Mouse (Mus musculus) small intestine, adult 2 months (tissue): ENCODE measurements around the gene Tgif2. TPM values are rescaled to one million over a fixed set of nuclear protein-coding genes. Genes with fewer than 3 reads are reported as not detected.
A peak's percentile ranks its signal among the peaks of the same experiment; 100 is the strongest.
"Not testable (repeated sequence)": the region's sequence is repeated elsewhere in the genome, so short reads cannot be mapped to it uniquely, and the experiment has no call there.

Source experiments
- H3K27ac ChIP-seq: fragments of 200-500 bp; 2 replicates; pipeline ENCODE4 v1.5.1; 2012; ENCODE audit warnings: low read depth, low read length, control low read depth, inconsistent platforms; ENCODE audit not compliant: insufficient read depth
- H3K27me3 ChIP-seq: fragments of 200-500 bp; 2 replicates; pipeline ENCODE4 v1.6.1; 2012; ENCODE audit warnings: mild to moderate bottlenecking, moderate library complexity, low read length, inconsistent platforms; ENCODE audit not compliant: control insufficient read depth, insufficient read depth
- H3K36me3 ChIP-seq: fragments of 200-500 bp; 2 replicates; pipeline ENCODE4 v1.6.1; 2012; ENCODE audit warnings: mild to moderate bottlenecking, low read length, control low read depth, inconsistent platforms; ENCODE audit not compliant: control insufficient read depth, insufficient read depth
- H3K4me1 ChIP-seq: fragments of 200-500 bp; 2 replicates; pipeline ENCODE4 v1.6.1; 2012; ENCODE audit warnings: low read length, inconsistent platforms, mixed read lengths; ENCODE audit not compliant: control insufficient read depth, insufficient read depth, insufficient read length
- H3K4me3 ChIP-seq: fragments of 200-500 bp; 2 replicates; pipeline ENCODE4 v1.5.1; 2012; ENCODE audit warnings: low read depth, mild to moderate bottlenecking, control low read depth, inconsistent platforms, low read length, moderate library complexity
- CTCF ChIP-seq: fragments of 200-500 bp; IDR thresholded peaks from 2 replicates; pipeline ENCODE4 v1.5.1; 2012; ENCODE audit warnings: low read depth, mild to moderate bottlenecking, control low read depth, inconsistent platforms, low read length, moderate library complexity, mixed read lengths; ENCODE audit not compliant: insufficient replicate concordance, insufficient read length; ENCODE audit errors: extremely low read depth
- POLR2A ChIP-seq: fragments of 200-500 bp; IDR thresholded peaks from 2 replicates; pipeline ENCODE4 v1.6.1; 2012; ENCODE audit warnings: low read depth, mild to moderate bottlenecking, control low read depth, inconsistent platforms, low read length, moderate library complexity
- WGBS: fragments of 180-500 bp; shearing (Covaris S2); methylation state at CpG from one replicate; pipeline ENCODE4 v1.1.7; 2018; 5-methylcytosine and 5-hydroxymethylcytosine counted together
- polyA plus RNA-seq: library from polyadenylated mRNA; depleted of rRNA; stranded (reverse); fragments of >200 nt; gene quantifications from 2 replicates; pipeline ENCODE4 v1.2.3, GENCODE M21; 2012

The Tgif2 gene
- polyA plus RNA-seq, 1 experiment: 2.0 TPM

GRCm38 (mm10) chr2:156844715-156845114, 4.9 kb downstream of the Tgif2 start:
- H3K4me1 ChIP-seq: peaks cover 9% of the 10 kb centered on the region
- whole genome bisulfite sequencing: 78% methylated on average over 10 of the region's 10 CpGs
- no peak overlapping the region for H3K4me3 ChIP-seq
- no peaks in the 10 kb centered on the region; the same call in 1 of the 2 replicates for H3K27me3 ChIP-seq
- TF ChIP-seq CTCF (no peak), POLR2A (no peak)
- H3K36me3 ChIP-seq: no peaks in the 10 kb centered on the region
- H3K27ac ChIP-seq: no peak overlapping the region

- H3K4me3 ChIP-seq: no peak overlapping the region
- 84% methylated on average over 6 of the region's 6 CpGs for WGBS
- no peaks in the 10 kb centered on the region for H3K36me3 ChIP-seq
- H3K27ac ChIP-seq: no peak overlapping the region
- H3K27me3 ChIP-seq: no peaks in the 10 kb centered on the region
- no peaks in the 10 kb centered on the region for H3K4me1 ChIP-seq
- no peak for TF ChIP-seq CTCF
- no peak for TF ChIP-seq POLR2A
These were observed 7.8 kb downstream of the Tgif2 start for GRCm38 (mm10) chr2:156847653-156848052.

- TF ChIP-seq CTCF (no peak), POLR2A (no peak)
- H3K36me3 ChIP-seq: no peaks in the 10 kb centered on the region
- no peak overlapping the region for H3K4me3 ChIP-seq
- no peaks in the 10 kb centered on the region for H3K27me3 ChIP-seq
- H3K4me1 ChIP-seq: no peaks in the 10 kb centered on the region
- H3K27ac ChIP-seq: no peak overlapping the region
- 72% methylated on average over 6 of the region's 6 CpGs for WGBS
These were observed 8.8 kb downstream of the Tgif2 start for GRCm38 (mm10) chr2:156848526-156849182.

GRCm38 (mm10) chr2:156850505-156850904, 10.7 kb downstream of the Tgif2 start:
- WGBS: 70% methylated on average over 5 of the region's 5 CpGs
- no peaks in the 10 kb centered on the region for H3K36me3 ChIP-seq
- no peaks in the 10 kb centered on the region for H3K4me1 ChIP-seq

GRCm38 (mm10) chr2:156853584-156853983, 13.8 kb downstream of the Tgif2 start:
- 30% methylated on average over 10 of the region's 13 CpGs for WGBS
- H3K36me3 ChIP-seq, H3K4me1 ChIP-seq, H3K27me3 ChIP-seq, H3K27ac ChIP-seq, H3K4me3 ChIP-seq: not testable (repeated sequence)

More at GRCm38 (mm10) chr2:156850505-156850904, 10.7 kb downstream of the Tgif2 start:
- TF ChIP-seq CTCF: no peak
- TF ChIP-seq POLR2A: no peak
- Histone ChIP-seq H3K27me3 (no peaks in the 10 kb centered on the region), H3K4me3 (no peak overlapping the region), H3K27ac (no peak overlapping the region)

- 22% methylated on average over 13 of the region's 13 CpGs for WGBS
- H3K27me3 ChIP-seq: not testable (repeated sequence)
These were observed 14.4 kb downstream of the Tgif2 start for GRCm38 (mm10) chr2:156853999-156854771.

GRCm38 (mm10) chr2:156856311-156856710, 16.5 kb downstream of the Tgif2 start:
- no peak for TF ChIP-seq CTCF
- no peak for TF ChIP-seq POLR2A
- no peaks in the 10 kb centered on the region for H3K27me3 ChIP-seq

More at GRCm38 (mm10) chr2:156853999-156854771, 14.4 kb downstream of the Tgif2 start:
- H3K4me3 ChIP-seq, H3K36me3 ChIP-seq, H3K4me1 ChIP-seq, H3K27ac ChIP-seq: not testable (repeated sequence)
- TF ChIP-seq CTCF: peak; percentile 37; the same call in 1 of the 2 replicates

More at GRCm38 (mm10) chr2:156856311-156856710, 16.5 kb downstream of the Tgif2 start:
- no peaks in the 10 kb centered on the region; the same call in 1 of the 2 replicates for H3K4me1 ChIP-seq
- no peak overlapping the region for H3K27ac ChIP-seq
- no peak overlapping the region for H3K4me3 ChIP-seq
- H3K36me3 ChIP-seq: peaks cover 7% of the 10 kb centered on the region; the same call in 1 of the 2 replicates
- 93% methylated on average over 1 of the region's 1 CpGs for WGBS
